Mouse (Mus musculus): ENCODE data around the gene Tjp3. TPM values are rescaled to one million over a fixed set of nuclear protein-coding genes. Genes with fewer than 3 reads are reported as not detected.

Gene Tjp3
- total RNA-seq, 1 experiment from 2014 or later: 3.5 TPM

GRCm38 (mm10) chr10:81277676-81278075, 13.7 kb downstream of the Tjp3 start:
- ATAC-seq (replicated peaks; ENCODE audit: low read depth, poor library complexity, severe bottlenecking): no peak

- no peak for ATAC-seq (replicated peaks; ENCODE audit: low read depth, poor library complexity, severe bottlenecking)
Observed at GRCm38 (mm10) chr10:81273842-81274241, 17.5 kb downstream of the Tjp3 start.

GRCm38 (mm10) chr10:81272356-81272755, 19.0 kb downstream of the Tjp3 start:
- no peak for ATAC-seq (replicated peaks; ENCODE audit: low read depth, poor library complexity, severe bottlenecking)

- ATAC-seq (replicated peaks; ENCODE audit: low read depth, poor library complexity, severe bottlenecking): no peak
Observed at GRCm38 (mm10) chr10:81268643-81269412, 22.6 kb downstream of the Tjp3 start.

- peak; percentile 67 for ATAC-seq (replicated peaks; ENCODE audit: low read depth, poor library complexity, severe bottlenecking)
Observed at GRCm38 (mm10) chr10:81268056-81268455, 23.3 kb downstream of the Tjp3 start.

GRCm38 (mm10) chr10:81266211-81267105, 24.9 kb downstream of the Tjp3 start, which contains the start of the genes Mrpl54 and Apba3:
Mrpl54 (minus strand) TSS chr10:81266934.
Apba3 (plus strand) TSS chr10:81266960.
- peak; percentile 83 for ATAC-seq (replicated peaks; ENCODE audit: low read depth, poor library complexity, severe bottlenecking)

GRCm38 (mm10) chr10:81265540-81265939, 25.8 kb downstream of the Tjp3 start:
- ATAC-seq (replicated peaks; ENCODE audit: low read depth, poor library complexity, severe bottlenecking): no peak

GRCm38 (mm10) chr10:81261025-81261424, 30.4 kb downstream of the Tjp3 start:
- no peak for ATAC-seq (replicated peaks; ENCODE audit: low read depth, poor library complexity, severe bottlenecking)

- ATAC-seq (replicated peaks; ENCODE audit: low read depth, poor library complexity, severe bottlenecking): no peak
Observed at GRCm38 (mm10) chr10:81259225-81259884, 32.0 kb downstream of the Tjp3 start.

- ATAC-seq (replicated peaks; ENCODE audit: low read depth, poor library complexity, severe bottlenecking): peak; percentile 53
Observed at GRCm38 (mm10) chr10:81257158-81258039, 34.0 kb downstream of the Tjp3 start.

GRCm38 (mm10) chr10:81254886-81255285, 36.5 kb downstream of the Tjp3 start:
- ATAC-seq (replicated peaks; ENCODE audit: low read depth, poor library complexity, severe bottlenecking): peak; percentile 64

GRCm38 (mm10) chr10:81252424-81253419, 38.7 kb downstream of the Tjp3 start, which contains the start of gene Matk:
Matk (plus strand) TSS chr10:81252935.
- ATAC-seq (replicated peaks; ENCODE audit: low read depth, poor library complexity, severe bottlenecking): peak; percentile 48

GRCm38 (mm10) chr10:81249442-81249841, 41.9 kb downstream of the Tjp3 start:
- ATAC-seq (replicated peaks; ENCODE audit: low read depth, poor library complexity, severe bottlenecking): no peak

- no peak for ATAC-seq (replicated peaks; ENCODE audit: low read depth, poor library complexity, severe bottlenecking)
Observed at GRCm38 (mm10) chr10:81247804-81248203, 43.6 kb downstream of the Tjp3 start.

GRCm38 (mm10) chr10:81245166-81245565, 46.2 kb downstream of the Tjp3 start:
- ATAC-seq (replicated peaks; ENCODE audit: low read depth, poor library complexity, severe bottlenecking): no peak

GRCm38 (mm10) chr10:81244595-81244994, 46.8 kb downstream of the Tjp3 start:
- ATAC-seq (replicated peaks; ENCODE audit: low read depth, poor library complexity, severe bottlenecking): peak; percentile 95

- ATAC-seq (replicated peaks; ENCODE audit: low read depth, poor library complexity, severe bottlenecking): 0 out of 2 replicates have a peak, but pooled peaks have one; percentile 11
Observed at GRCm38 (mm10) chr10:81244146-81244545, 47.2 kb downstream of the Tjp3 start.

GRCm38 (mm10) chr10:81242021-81242420, 49.4 kb downstream of the Tjp3 start:
- no peak for ATAC-seq (replicated peaks; ENCODE audit: low read depth, poor library complexity, severe bottlenecking)

Data from common myeloid progenitor, adult 5-6 weeks (primary cell).